Mouse (Mus musculus) fat pad, adult 2 months (tissue): Measurements from ENCODE around the gene Map4.

ENCODE experiments used
- DNase-seq: peaks from one replicate; pipeline ENCODE4 v3.0.0-alpha.2; 2011; ENCODE audit warnings: low read depth, low spot score; ENCODE audit errors: extremely low read depth

Map4 gene

GRCm38 (mm10) chr9:109931257-109932171 is at the start of gene Map4:
Map4 (plus strand) TSS chr9:109931460.
- no peak for DNase-seq

- DNase-seq, result no peak
Observed at GRCm38 (mm10) chr9:109886259-109886658, 45.0 kb upstream of the Map4 start.

- DNase-seq, result no peak
Observed at GRCm38 (mm10) chr9:109887321-109887720, 43.9 kb upstream of the Map4 start.

- no peak for DNase-seq
Observed at GRCm38 (mm10) chr9:109891501-109891900, 39.8 kb upstream of the Map4 start.

GRCm38 (mm10) chr9:109892651-109893250 is 38.5 kb upstream of the Map4 start:
- DNase-seq, result no peak

GRCm38 (mm10) chr9:109894413-109895090 is 36.7 kb upstream of the Map4 start:
- DNase-seq, result no peak

GRCm38 (mm10) chr9:109895593-109895992 is 35.7 kb upstream of the Map4 start:
- no peak for DNase-seq

GRCm38 (mm10) chr9:109896253-109897150 is 34.8 kb upstream of the Map4 start:
- no peak for DNase-seq

- DNase-seq, result no peak
Observed at GRCm38 (mm10) chr9:109898027-109898426, 33.2 kb upstream of the Map4 start.

GRCm38 (mm10) chr9:109899361-109899760 is 31.9 kb upstream of the Map4 start:
- no peak for DNase-seq

GRCm38 (mm10) chr9:109899774-109900173 is 31.5 kb upstream of the Map4 start:
- no peak for DNase-seq

- DNase-seq, result no peak
Observed at GRCm38 (mm10) chr9:109900604-109901003, 30.7 kb upstream of the Map4 start.

GRCm38 (mm10) chr9:109902246-109902645 is 29.0 kb upstream of the Map4 start:
- DNase-seq, result no peak

- no peak for DNase-seq
Observed at GRCm38 (mm10) chr9:109902740-109903139, 28.5 kb upstream of the Map4 start.

- no peak for DNase-seq
Observed at GRCm38 (mm10) chr9:109907300-109907699, 24.0 kb upstream of the Map4 start.

GRCm38 (mm10) chr9:109907774-109908465 is 23.3 kb upstream of the Map4 start:
- no peak for DNase-seq

GRCm38 (mm10) chr9:109909102-109909501 is 22.2 kb upstream of the Map4 start:
- DNase-seq, result no peak

GRCm38 (mm10) chr9:109909926-109910325 is 21.3 kb upstream of the Map4 start:
- DNase-seq, result no peak

- peak; percentile 81 for DNase-seq
Observed at GRCm38 (mm10) chr9:109911779-109912178, 19.5 kb upstream of the Map4 start.

- DNase-seq, result no peak
Observed at GRCm38 (mm10) chr9:109914269-109914926, 16.9 kb upstream of the Map4 start.
